Mouse (Mus musculus): Measurements from ENCODE around the gene Myh3. TPM values are rescaled to one million over a fixed set of nuclear protein-coding genes. Genes with fewer than 3 reads are reported as not detected.

Gene Myh3
- polyA plus RNA-seq, 1 experiment, result not detected

DNA sequence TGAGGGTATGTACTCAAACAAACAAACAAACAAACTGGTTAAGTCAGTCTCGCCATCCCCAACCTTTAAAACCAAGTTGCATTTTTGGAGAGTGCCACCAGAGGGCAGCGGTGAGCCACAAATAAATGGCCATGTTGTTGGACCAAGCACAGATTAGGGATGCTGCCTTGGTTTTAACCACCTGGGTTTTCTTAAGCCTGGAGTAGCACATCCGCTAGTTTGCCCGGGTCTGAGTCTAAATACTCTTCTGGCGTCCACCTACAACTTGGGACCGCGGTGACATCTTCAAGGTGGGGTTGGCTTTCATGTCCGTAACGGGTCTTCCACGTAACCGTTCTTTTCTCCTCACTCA lies 34.7 kb downstream of the Myh3 start:
- TF ChIP-seq POLR2A (IDR thresholded peaks at IDR 0.05; ENCODE audit: borderline replicate concordance, control insufficient read depth, low read depth, low read length) (no peak), CTCF (IDR thresholded peaks at IDR 0.05; ENCODE audit: control insufficient read depth, insufficient read depth, low read length) (peak; percentile 75)
- no peak overlapping the region for H3K27ac ChIP-seq (ENCODE audit: control insufficient read depth, insufficient read depth, low read depth, low read length, poor library complexity)
- H3K4me3 ChIP-seq (replicated peaks; ENCODE audit: control insufficient read depth, low read depth, low read length), result no peak overlapping the region
- no peaks in the 10 kb centered on the region for H3K4me1 ChIP-seq (ENCODE audit: control insufficient read depth, insufficient read depth, low read length)
- WGBS, result 40% methylated on average over 11 of the region's 11 CpGs

DNA sequence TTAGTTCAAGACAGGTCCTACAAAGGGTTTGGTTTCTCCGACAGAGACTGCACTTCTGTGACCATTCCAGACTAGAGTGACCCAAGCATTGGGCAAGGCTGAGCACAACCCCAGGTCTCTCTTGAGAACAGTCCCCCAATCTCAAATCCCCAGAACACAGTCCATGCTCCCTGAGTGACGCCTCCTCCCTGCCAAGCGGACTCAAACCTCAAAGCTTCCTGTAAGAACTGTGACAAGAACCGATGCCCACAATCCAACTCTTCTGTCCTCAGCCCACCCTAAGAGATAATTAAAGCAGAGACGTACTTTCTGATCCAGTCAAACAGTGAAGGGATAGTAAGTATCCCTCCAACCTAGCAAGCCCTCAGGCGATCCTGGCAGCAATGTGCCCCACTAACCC lies 35.3 kb downstream of the Myh3 start:
- WGBS, result 72% methylated on average over 6 of the region's 6 CpGs
- TF ChIP-seq POLR2A (IDR thresholded peaks at IDR 0.05; ENCODE audit: borderline replicate concordance, control insufficient read depth, low read depth, low read length), result no peak
- no peak for TF ChIP-seq CTCF (IDR thresholded peaks at IDR 0.05; ENCODE audit: control insufficient read depth, insufficient read depth, low read length)
- Histone ChIP-seq H3K27ac (ENCODE audit: control insufficient read depth, insufficient read depth, low read depth, low read length, poor library complexity) (no peak overlapping the region), H3K4me3 (replicated peaks; ENCODE audit: control insufficient read depth, low read depth, low read length) (no peak overlapping the region), H3K4me1 (ENCODE audit: control insufficient read depth, insufficient read depth, low read length) (no peaks in the 10 kb centered on the region)

DNA sequence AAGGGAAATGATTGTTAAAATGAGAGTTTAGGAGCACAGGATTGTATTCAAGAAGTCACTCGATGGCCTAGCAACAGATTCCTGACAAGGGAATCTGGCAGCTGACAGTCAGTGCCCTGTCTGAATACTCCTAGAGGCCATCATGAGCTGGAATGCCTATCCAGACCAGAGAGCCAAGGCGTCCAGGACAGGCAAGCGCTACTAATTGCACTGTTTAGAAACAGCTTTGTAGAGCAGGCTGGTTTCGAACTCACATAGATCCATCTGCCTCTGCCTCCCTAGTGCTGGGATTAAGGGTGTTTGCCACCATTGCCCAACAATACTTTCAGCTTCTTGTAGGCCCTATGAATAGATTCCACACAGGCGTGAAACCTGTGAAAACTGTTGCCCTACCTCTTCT lies 36.2 kb downstream of the Myh3 start:
- H3K27ac ChIP-seq (ENCODE audit: control insufficient read depth, insufficient read depth, low read depth, low read length, poor library complexity), result no peak overlapping the region
- WGBS, result 80% methylated on average over 5 of the region's 5 CpGs
- TF ChIP-seq CTCF (IDR thresholded peaks at IDR 0.05; ENCODE audit: control insufficient read depth, insufficient read depth, low read length), result no peak
- no peak for TF ChIP-seq POLR2A (IDR thresholded peaks at IDR 0.05; ENCODE audit: borderline replicate concordance, control insufficient read depth, low read depth, low read length)

DNA sequence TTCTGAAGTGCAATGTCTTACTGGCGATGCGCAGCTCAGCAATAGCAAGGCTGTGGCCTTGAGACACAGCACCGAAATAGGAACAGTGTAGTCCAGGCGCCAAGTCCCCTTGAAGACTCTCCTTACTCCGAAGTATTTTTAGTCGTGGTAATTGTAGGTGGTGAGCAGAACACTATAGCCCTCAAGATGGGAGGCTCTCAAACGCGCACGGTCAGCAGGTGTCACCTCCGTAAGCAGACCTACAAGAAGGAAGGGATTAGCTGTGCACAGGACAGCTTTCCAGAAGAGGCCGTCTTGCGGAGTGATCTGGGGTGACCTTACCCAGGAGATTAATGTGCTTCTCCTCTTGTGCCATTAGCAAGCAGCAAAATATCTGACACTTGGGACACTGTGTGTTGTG lies 36.8 kb downstream of the Myh3 start:
- WGBS, result 82% methylated on average over 12 of the region's 12 CpGs
- H3K4me3 ChIP-seq (replicated peaks; ENCODE audit: control insufficient read depth, low read depth, low read length), result no peak overlapping the region
- no peak for TF ChIP-seq POLR2A (IDR thresholded peaks at IDR 0.05; ENCODE audit: borderline replicate concordance, control insufficient read depth, low read depth, low read length)
- no peak for TF ChIP-seq CTCF (IDR thresholded peaks at IDR 0.05; ENCODE audit: control insufficient read depth, insufficient read depth, low read length)
- H3K4me1 ChIP-seq (ENCODE audit: control insufficient read depth, insufficient read depth, low read length), result no peaks in the 10 kb centered on the region
- no peak overlapping the region for H3K27ac ChIP-seq (ENCODE audit: control insufficient read depth, insufficient read depth, low read depth, low read length, poor library complexity)

More for the DNA sequence above, 36.2 kb downstream of the Myh3 start:
- Histone ChIP-seq H3K4me1 (ENCODE audit: control insufficient read depth, insufficient read depth, low read length) (no peaks in the 10 kb centered on the region), H3K4me3 (replicated peaks; ENCODE audit: control insufficient read depth, low read depth, low read length) (no peak overlapping the region)

DNA sequence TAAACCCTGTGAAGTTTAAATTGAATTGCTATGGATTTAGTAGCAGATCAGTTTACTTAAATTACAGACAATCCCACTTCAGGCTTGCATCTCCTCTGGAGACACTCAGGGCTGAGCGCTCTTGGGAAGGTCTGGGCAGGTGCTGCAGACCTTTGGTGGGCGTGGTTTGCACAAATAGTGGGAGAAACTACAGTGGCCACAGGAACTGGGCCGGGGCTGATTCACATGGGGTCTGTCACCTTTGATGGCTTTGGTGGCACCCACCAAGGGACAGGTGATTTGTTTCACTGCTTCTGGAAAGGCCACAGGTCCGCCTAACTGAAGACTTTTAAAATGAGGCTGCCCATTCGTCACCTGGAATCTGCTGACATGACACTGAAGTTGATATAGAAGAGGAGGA lies 38.6 kb downstream of the Myh3 start:
- Histone ChIP-seq H3K4me1 (ENCODE audit: control insufficient read depth, insufficient read depth, low read length) (no peaks in the 10 kb centered on the region), H3K27ac (ENCODE audit: control insufficient read depth, insufficient read depth, low read depth, low read length, poor library complexity) (no peak overlapping the region), H3K4me3 (replicated peaks; ENCODE audit: control insufficient read depth, low read depth, low read length) (no peak overlapping the region)
- 59% methylated on average over 5 of the region's 5 CpGs for WGBS
- no peak for TF ChIP-seq CTCF (IDR thresholded peaks at IDR 0.05; ENCODE audit: control insufficient read depth, insufficient read depth, low read length)
- no peak for TF ChIP-seq POLR2A (IDR thresholded peaks at IDR 0.05; ENCODE audit: borderline replicate concordance, control insufficient read depth, low read depth, low read length)

DNA sequence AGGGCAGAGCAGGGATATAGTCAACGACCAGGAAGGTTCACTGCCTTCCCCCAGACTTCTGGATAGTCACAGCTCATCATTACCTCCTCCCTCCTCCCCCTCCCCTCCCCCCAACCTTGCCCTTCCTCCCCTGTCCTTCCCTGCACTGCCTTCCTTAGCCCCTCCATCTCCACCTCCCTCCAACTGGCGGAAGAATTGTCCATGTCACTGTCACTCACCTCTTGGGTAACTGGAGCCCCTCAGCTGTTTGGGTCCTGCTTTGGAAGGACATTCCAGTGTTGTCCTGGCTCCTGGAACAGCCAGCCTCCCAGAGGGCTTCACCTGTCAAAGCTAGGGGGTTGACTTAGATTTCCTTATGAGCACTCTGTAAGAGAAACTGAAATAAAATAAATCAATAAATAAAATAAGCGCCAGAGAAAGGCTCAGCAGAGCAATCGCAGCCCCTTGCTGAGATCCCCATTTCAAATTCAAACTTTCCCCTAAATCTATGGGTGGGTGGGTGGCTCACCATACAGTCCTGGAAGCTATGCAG lies 41.5 kb downstream of the Myh3 start:
- WGBS, result 46% methylated on average over 4 of the region's 4 CpGs
- TF ChIP-seq CTCF (IDR thresholded peaks at IDR 0.05; ENCODE audit: control insufficient read depth, insufficient read depth, low read length) (no peak), POLR2A (IDR thresholded peaks at IDR 0.05; ENCODE audit: borderline replicate concordance, control insufficient read depth, low read depth, low read length) (no peak)
- H3K4me1 ChIP-seq (ENCODE audit: control insufficient read depth, insufficient read depth, low read length), result no peaks in the 10 kb centered on the region
- no peak overlapping the region for H3K4me3 ChIP-seq (replicated peaks; ENCODE audit: control insufficient read depth, low read depth, low read length)
- no peak overlapping the region for H3K27ac ChIP-seq (ENCODE audit: control insufficient read depth, insufficient read depth, low read depth, low read length, poor library complexity)

DNA sequence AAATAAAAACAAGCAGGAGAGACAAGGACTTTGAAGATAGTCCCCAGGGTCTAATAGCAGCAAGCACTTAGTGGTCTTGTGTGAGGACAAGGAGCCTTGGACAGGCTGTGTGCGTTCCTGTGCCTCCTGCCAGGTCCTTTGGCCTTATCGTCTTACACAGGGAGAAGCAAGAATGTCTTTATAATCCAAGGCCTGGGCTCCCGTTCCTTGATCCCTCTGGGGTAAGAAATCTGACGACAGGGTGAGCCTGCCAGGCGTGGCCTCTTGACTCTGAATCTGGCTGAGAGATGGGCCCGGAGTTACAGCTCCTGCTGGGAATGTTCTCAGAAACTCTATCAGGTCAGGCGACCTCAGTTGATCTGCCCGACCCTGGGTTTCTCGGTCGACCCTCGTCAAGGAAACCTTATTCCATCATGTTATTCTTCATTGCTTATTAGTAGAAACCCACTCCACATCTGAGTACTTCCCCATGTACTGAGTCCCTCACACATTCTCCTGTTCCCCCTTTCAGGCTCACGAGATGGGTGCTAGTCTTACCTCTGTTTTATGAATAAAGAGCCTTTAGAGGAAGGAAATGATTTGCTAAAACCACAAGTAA lies 42.7 kb downstream of the Myh3 start:
- Histone ChIP-seq H3K4me3 (replicated peaks; ENCODE audit: control insufficient read depth, low read depth, low read length) (no peak overlapping the region), H3K4me1 (ENCODE audit: control insufficient read depth, insufficient read depth, low read length) (no peaks in the 10 kb centered on the region), H3K27ac (ENCODE audit: control insufficient read depth, insufficient read depth, low read depth, low read length, poor library complexity) (no peak overlapping the region)
- WGBS, result 64% methylated on average over 12 of the region's 12 CpGs
- TF ChIP-seq CTCF (IDR thresholded peaks at IDR 0.05; ENCODE audit: control insufficient read depth, insufficient read depth, low read length) (no peak), POLR2A (IDR thresholded peaks at IDR 0.05; ENCODE audit: borderline replicate concordance, control insufficient read depth, low read depth, low read length) (no peak)

DNA sequence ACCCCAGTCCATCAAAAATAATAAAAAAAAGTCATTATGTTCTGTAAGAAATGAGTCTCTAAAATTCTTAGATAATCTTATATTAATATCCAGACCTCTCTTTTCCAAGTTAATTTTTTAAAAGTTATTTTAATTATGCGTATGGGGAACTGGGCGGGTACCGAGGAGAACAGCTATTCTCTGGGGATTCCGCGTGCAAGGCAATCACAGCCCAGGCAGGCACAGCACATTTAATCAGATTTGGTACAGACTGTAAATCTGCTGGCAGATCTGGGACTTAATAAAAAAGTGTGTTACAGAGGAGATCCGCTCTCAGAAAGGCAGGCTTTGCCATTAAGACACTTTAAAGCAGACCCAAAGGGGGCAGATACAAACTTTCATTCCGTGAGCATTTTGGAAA lies 46.8 kb downstream of the Myh3 start:
- H3K4me1 ChIP-seq (ENCODE audit: control insufficient read depth, insufficient read depth, low read length), result no peaks in the 10 kb centered on the region
- H3K27ac ChIP-seq (ENCODE audit: control insufficient read depth, insufficient read depth, low read depth, low read length, poor library complexity), result no peak overlapping the region
- 82% methylated on average over 7 of the region's 7 CpGs for WGBS
- TF ChIP-seq POLR2A (IDR thresholded peaks at IDR 0.05; ENCODE audit: borderline replicate concordance, control insufficient read depth, low read depth, low read length) (no peak), CTCF (IDR thresholded peaks at IDR 0.05; ENCODE audit: control insufficient read depth, insufficient read depth, low read length) (no peak)
- no peak overlapping the region for H3K4me3 ChIP-seq (replicated peaks; ENCODE audit: control insufficient read depth, low read depth, low read length)

DNA sequence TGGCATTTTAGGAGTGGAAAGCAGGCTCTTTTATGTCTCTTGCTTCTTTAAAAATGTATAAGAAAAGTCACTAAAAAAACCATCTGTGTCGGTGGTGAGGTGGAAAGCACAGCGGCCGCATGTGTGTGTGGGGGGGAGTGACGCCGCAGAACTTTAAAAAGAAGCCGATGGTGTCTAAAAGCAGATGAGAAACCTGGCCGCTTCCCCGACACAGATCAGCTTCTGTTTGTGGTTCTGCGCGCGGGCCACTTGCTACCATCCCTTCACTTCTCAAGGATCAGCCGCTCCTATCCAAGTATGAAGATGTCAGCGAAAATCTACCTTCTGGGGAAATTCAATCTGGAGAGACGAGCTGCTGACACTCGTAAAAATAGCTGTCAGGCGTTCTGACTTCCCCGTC lies 47.3 kb downstream of the Myh3 start:
- TF ChIP-seq POLR2A (IDR thresholded peaks at IDR 0.05; ENCODE audit: borderline replicate concordance, control insufficient read depth, low read depth, low read length) (no peak), CTCF (IDR thresholded peaks at IDR 0.05; ENCODE audit: control insufficient read depth, insufficient read depth, low read length) (no peak)
- no peak overlapping the region for H3K27ac ChIP-seq (ENCODE audit: control insufficient read depth, insufficient read depth, low read depth, low read length, poor library complexity)
- no peaks in the 10 kb centered on the region for H3K4me1 ChIP-seq (ENCODE audit: control insufficient read depth, insufficient read depth, low read length)
- H3K4me3 ChIP-seq (replicated peaks; ENCODE audit: control insufficient read depth, low read depth, low read length), result no peak overlapping the region
- 78% methylated on average over 17 of the region's 17 CpGs for WGBS
